Mouse (Mus musculus): ENCODE results near the gene Nes. TPM values are rescaled to one million over a fixed set of nuclear protein-coding genes. Genes with fewer than 3 reads are reported as not detected.

The Nes gene
- polyA plus RNA-seq, 1 experiment from 2014 or later: 9.4 TPM

DNA sequence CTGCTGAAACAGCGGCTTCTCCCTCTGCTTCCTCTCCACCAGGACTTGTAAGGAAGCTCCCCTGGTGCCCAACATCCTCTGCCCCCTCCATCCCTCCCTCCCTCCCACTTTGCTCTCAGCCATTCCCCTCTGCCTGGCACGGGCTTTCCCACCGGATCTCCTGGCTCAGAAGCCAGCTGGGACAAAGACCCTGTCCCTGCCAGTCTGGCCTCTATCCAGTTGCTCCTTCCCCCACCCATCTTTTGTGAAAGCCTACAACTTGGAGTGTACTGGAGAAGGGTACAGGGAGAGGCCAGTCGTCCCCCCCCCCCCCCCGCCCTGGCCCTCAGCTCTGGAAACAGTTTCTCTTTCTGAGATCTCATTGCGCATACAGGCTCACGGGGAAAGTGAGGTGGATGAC lies 27.9 kb downstream of the Nes start:
- no peaks in the 10 kb centered on the region for H3K9me3 ChIP-seq (ENCODE audit: control insufficient read depth, low read length)
- no peak overlapping the region for H3K4me2 ChIP-seq (ENCODE audit: low read depth, low read length)
- no peaks in the 10 kb centered on the region for H3K36me3 ChIP-seq (ENCODE audit: control insufficient read depth, insufficient read depth, low read length)
- H3K27me3 ChIP-seq (replicated peaks; ENCODE audit: control insufficient read depth, insufficient read depth, low read length): peaks cover 99% of the 10 kb centered on the region
- peaks cover 13% of the 10 kb centered on the region; the same call in 1 of the 2 replicates for H3K4me1 ChIP-seq (ENCODE audit: control insufficient read depth, insufficient read depth, low read length)
- H3K4me3 ChIP-seq (ENCODE audit: low read length): no peak overlapping the region
- 11% methylated on average over 7 of the region's 7 CpGs for WGBS
- ATAC-seq: no peak
- H3K9ac ChIP-seq (ENCODE audit: low read depth, low read length): no peak overlapping the region
- no peak overlapping the region for H3K27ac ChIP-seq (ENCODE audit: low read length)

DNA sequence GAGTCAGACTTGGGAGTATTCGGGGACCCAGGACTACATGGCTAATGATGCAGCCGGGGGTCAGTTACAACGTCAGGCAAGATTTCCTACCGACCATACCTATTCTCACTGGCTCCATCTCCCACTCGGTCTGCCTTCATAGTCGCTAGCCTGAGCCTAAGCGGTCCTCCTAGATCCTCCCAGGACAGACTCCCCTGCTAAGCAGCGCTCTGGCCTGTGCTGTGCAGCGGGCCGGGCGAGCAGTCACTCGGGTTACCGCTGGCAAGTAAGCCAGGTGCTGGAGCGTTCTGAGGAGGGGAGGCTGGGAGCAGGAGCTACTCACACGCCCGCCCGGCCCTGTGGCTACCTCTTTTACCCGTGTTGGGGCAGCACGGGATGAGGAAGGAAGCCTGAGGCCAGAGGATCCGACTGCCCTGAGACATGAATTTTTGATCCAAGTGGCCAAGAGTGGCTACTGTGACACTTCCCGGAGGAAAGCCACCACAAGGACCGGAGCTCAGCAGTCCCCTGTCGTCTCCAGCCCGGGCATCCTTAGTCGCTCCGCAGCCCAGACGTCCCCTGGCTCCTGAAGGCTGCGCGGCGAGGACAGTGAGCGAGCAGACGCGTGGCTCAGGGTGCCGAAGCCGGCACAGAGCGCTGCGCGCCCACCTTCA lies 28.5 kb downstream of the Nes start:
- Histone ChIP-seq H3K36me3 (ENCODE audit: control insufficient read depth, insufficient read depth, low read length) (no peaks in the 10 kb centered on the region), H3K4me3 (ENCODE audit: low read length) (peak overlapping the region; percentile 40), H3K27ac (ENCODE audit: low read length) (no peak overlapping the region), H3K9me3 (ENCODE audit: control insufficient read depth, low read length) (no peaks in the 10 kb centered on the region), H3K4me2 (ENCODE audit: low read depth, low read length) (peak overlapping the region; percentile 59), H3K4me1 (ENCODE audit: control insufficient read depth, insufficient read depth, low read length) (peaks cover 13% of the 10 kb centered on the region; the same call in 1 of the 2 replicates), H3K9ac (ENCODE audit: low read depth, low read length) (no peak overlapping the region), H3K27me3 (replicated peaks; ENCODE audit: control insufficient read depth, insufficient read depth, low read length) (peaks cover 95% of the 10 kb centered on the region)
- WGBS: 1% methylated on average over 38 of the region's 38 CpGs
- ATAC-seq: no peak

DNA sequence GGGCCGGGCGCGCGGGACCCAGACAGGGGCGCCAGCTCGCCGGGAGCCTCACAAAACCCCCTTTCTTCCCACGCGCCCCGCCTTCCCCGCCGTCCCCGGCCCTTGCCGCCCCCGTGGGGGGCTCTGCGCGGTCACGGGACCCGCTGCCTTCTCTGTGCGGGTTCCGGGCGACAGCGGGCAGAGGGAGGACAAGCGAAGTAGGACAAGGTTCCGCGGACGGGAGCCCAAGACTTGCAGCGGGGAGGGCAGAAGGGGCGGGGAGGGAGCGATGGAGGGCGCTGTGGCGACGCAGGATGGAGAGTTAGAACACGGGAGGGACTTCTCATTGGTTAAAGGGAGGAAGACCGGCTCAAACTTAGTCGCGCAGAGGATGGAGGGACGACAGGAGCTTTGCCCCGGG lies 29.3 kb downstream of the Nes start, which contains the start of gene Bcan:
TSS of gene Bcan (minus strand) at position 50 of the 400 bp plus-strand sequence.
- no peaks in the 10 kb centered on the region for H3K36me3 ChIP-seq (ENCODE audit: control insufficient read depth, insufficient read depth, low read length)
- H3K4me3 ChIP-seq (ENCODE audit: low read length): peak within 1 kb of the TSS; percentile 40
- no peak within 1 kb of the TSS for H3K9ac ChIP-seq (ENCODE audit: low read depth, low read length)
- peaks cover 87% of the 10 kb centered on the region for H3K27me3 ChIP-seq (replicated peaks; ENCODE audit: control insufficient read depth, insufficient read depth, low read length)
- ATAC-seq: no peak
- 0% methylated on average over 39 of the region's 39 CpGs for WGBS
- H3K4me1 ChIP-seq (ENCODE audit: control insufficient read depth, insufficient read depth, low read length): peaks cover 13% of the 10 kb centered on the region; the same call in 1 of the 2 replicates
- peak within 1 kb of the TSS; percentile 59 for H3K4me2 ChIP-seq (ENCODE audit: low read depth, low read length)
- no peak within 1 kb of the TSS for H3K27ac ChIP-seq (ENCODE audit: low read length)
- H3K9me3 ChIP-seq (ENCODE audit: control insufficient read depth, low read length): no peaks in the 10 kb centered on the region

GRCm38 (mm10) chr3:88000816-88001595 lies 30.1 kb downstream of the Nes start:
- ATAC-seq: no peak
- peaks cover 13% of the 10 kb centered on the region; the same call in 1 of the 2 replicates for H3K4me1 ChIP-seq (ENCODE audit: control insufficient read depth, insufficient read depth, low read length)
- no peak overlapping the region for H3K4me2 ChIP-seq (ENCODE audit: low read depth, low read length)
- H3K9ac ChIP-seq (ENCODE audit: low read depth, low read length): no peak overlapping the region
- 0 out of 2 replicates have a peak, but pooled peaks cover 3% of the 10 kb centered on the region for H3K9me3 ChIP-seq (ENCODE audit: control insufficient read depth, low read length)
- no peaks in the 10 kb centered on the region for H3K36me3 ChIP-seq (ENCODE audit: control insufficient read depth, insufficient read depth, low read length)
- peaks cover 81% of the 10 kb centered on the region for H3K27me3 ChIP-seq (replicated peaks; ENCODE audit: control insufficient read depth, insufficient read depth, low read length)
- H3K4me3 ChIP-seq (ENCODE audit: low read length): no peak overlapping the region
- H3K27ac ChIP-seq (ENCODE audit: low read length): no peak overlapping the region
- 13% methylated on average over 11 of the region's 11 CpGs for WGBS

GRCm38 (mm10) chr3:88002291-88002976 lies 31.6 kb downstream of the Nes start:
- Histone ChIP-seq H3K9me3 (ENCODE audit: control insufficient read depth, low read length) (0 out of 2 replicates have a peak, but pooled peaks cover 3% of the 10 kb centered on the region), H3K36me3 (ENCODE audit: control insufficient read depth, insufficient read depth, low read length) (no peaks in the 10 kb centered on the region), H3K27ac (ENCODE audit: low read length) (no peak overlapping the region), H3K9ac (ENCODE audit: low read depth, low read length) (no peak overlapping the region), H3K4me2 (ENCODE audit: low read depth, low read length) (no peak overlapping the region), H3K4me3 (ENCODE audit: low read length) (no peak overlapping the region; the same call in 1 of the 2 replicates), H3K4me1 (ENCODE audit: control insufficient read depth, insufficient read depth, low read length) (0 out of 2 replicates have a peak, but pooled peaks cover 9% of the 10 kb centered on the region), H3K27me3 (replicated peaks; ENCODE audit: control insufficient read depth, insufficient read depth, low read length) (peaks cover 67% of the 10 kb centered on the region)
- no peak for ATAC-seq
- 5% methylated on average over 17 of the region's 17 CpGs for WGBS

GRCm38 (mm10) chr3:88005822-88006786 lies 35.2 kb downstream of the Nes start:
- 76% methylated on average over 18 of the region's 18 CpGs for whole genome bisulfite sequencing
- Histone ChIP-seq H3K27me3 (replicated peaks; ENCODE audit: control insufficient read depth, insufficient read depth, low read length) (peaks cover 30% of the 10 kb centered on the region), H3K36me3 (ENCODE audit: control insufficient read depth, insufficient read depth, low read length) (no peaks in the 10 kb centered on the region)

GRCm38 (mm10) chr3:88010634-88011265 lies 39.9 kb downstream of the Nes start:
- no peak for ATAC-seq
- no peak overlapping the region for H3K4me2 ChIP-seq (ENCODE audit: low read depth, low read length)
- H3K4me1 ChIP-seq (ENCODE audit: control insufficient read depth, insufficient read depth, low read length): no peaks in the 10 kb centered on the region
- peaks cover 2% of the 10 kb centered on the region; the same call in 1 of the 2 replicates for H3K27me3 ChIP-seq (replicated peaks; ENCODE audit: control insufficient read depth, insufficient read depth, low read length)
- H3K9ac ChIP-seq (ENCODE audit: low read depth, low read length): no peak overlapping the region
- WGBS: 7% methylated on average over 6 of the region's 6 CpGs
- no peak overlapping the region for H3K27ac ChIP-seq (ENCODE audit: low read length)
- no peaks in the 10 kb centered on the region for H3K36me3 ChIP-seq (ENCODE audit: control insufficient read depth, insufficient read depth, low read length)
- H3K4me3 ChIP-seq (ENCODE audit: low read length): no peak overlapping the region
- 0 out of 2 replicates have a peak, but pooled peaks cover 3% of the 10 kb centered on the region for H3K9me3 ChIP-seq (ENCODE audit: control insufficient read depth, low read length)

More at GRCm38 (mm10) chr3:88005822-88006786, 35.2 kb downstream of the Nes start:
- Histone ChIP-seq H3K9me3 (ENCODE audit: control insufficient read depth, low read length) (0 out of 2 replicates have a peak, but pooled peaks cover 3% of the 10 kb centered on the region), H3K9ac (ENCODE audit: low read depth, low read length) (no peak overlapping the region), H3K27ac (ENCODE audit: low read length) (no peak overlapping the region), H3K4me2 (ENCODE audit: low read depth, low read length) (no peak overlapping the region), H3K4me3 (ENCODE audit: low read length) (no peak overlapping the region), H3K4me1 (ENCODE audit: control insufficient read depth, insufficient read depth, low read length) (no peaks in the 10 kb centered on the region)
- ATAC-seq: no peak
